Mouse (Mus musculus) splenic B cell, adult 2 months (primary cell): ENCODE results near the gene Tnik.

Experiments
- DNase-seq: peaks from one replicate; pipeline ENCODE4 v3.0.0-alpha.2; 2011; ENCODE audit warnings: low read depth, low spot score
- H3K27me3 ChIP-seq: 2 replicates; pipeline ENCODE4 v1.6.1; 2012; ENCODE audit warnings: mild to moderate bottlenecking, low read length, moderate library complexity, mixed read lengths; ENCODE audit not compliant: control insufficient read depth, poor library complexity, insufficient read depth, severe bottlenecking
- H3K36me3 ChIP-seq: 2 replicates; pipeline ENCODE4 v1.6.1; 2012; ENCODE audit warnings: mild to moderate bottlenecking, low read length, moderate library complexity, mixed read lengths; ENCODE audit not compliant: control insufficient read depth, poor library complexity, insufficient read depth, severe bottlenecking

Tnik gene

GRCm38 (mm10) chr3:28350147-28350801 is 87.3 kb downstream of the Tnik start:
- Histone ChIP-seq H3K36me3 (no peaks in the 10 kb centered on the region), H3K27me3 (no peaks in the 10 kb centered on the region)
- no peak for DNase-seq

GRCm38 (mm10) chr3:28358391-28358790 is 95.4 kb downstream of the Tnik start:
- DNase-seq = no peak
- Histone ChIP-seq H3K36me3 (no peaks in the 10 kb centered on the region), H3K27me3 (no peaks in the 10 kb centered on the region)

- no peaks in the 10 kb centered on the region for H3K36me3 ChIP-seq
- DNase-seq = no peak
- H3K27me3 ChIP-seq = no peaks in the 10 kb centered on the region
Measured at GRCm38 (mm10) chr3:28359138-28359537, 96.1 kb downstream of the Tnik start.

GRCm38 (mm10) chr3:28361056-28361455 is 98.0 kb downstream of the Tnik start:
- Histone ChIP-seq H3K27me3 (no peaks in the 10 kb centered on the region), H3K36me3 (no peaks in the 10 kb centered on the region)
- no peak for DNase-seq

- DNase-seq = no peak
- Histone ChIP-seq H3K27me3 (no peaks in the 10 kb centered on the region), H3K36me3 (no peaks in the 10 kb centered on the region)
Measured at GRCm38 (mm10) chr3:28363441-28364125, 100.6 kb downstream of the Tnik start.

GRCm38 (mm10) chr3:28368746-28369145 is 105.7 kb downstream of the Tnik start:
- no peak for DNase-seq
- H3K36me3 ChIP-seq = no peaks in the 10 kb centered on the region

GRCm38 (mm10) chr3:28369266-28369665 is 106.3 kb downstream of the Tnik start:
- H3K27me3 ChIP-seq = no peaks in the 10 kb centered on the region
- DNase-seq = no peak
- H3K36me3 ChIP-seq = no peaks in the 10 kb centered on the region

More at GRCm38 (mm10) chr3:28368746-28369145, 105.7 kb downstream of the Tnik start:
- H3K27me3 ChIP-seq = no peaks in the 10 kb centered on the region

- no peaks in the 10 kb centered on the region for H3K27me3 ChIP-seq
- no peak for DNase-seq
- no peaks in the 10 kb centered on the region for H3K36me3 ChIP-seq
Measured at GRCm38 (mm10) chr3:28369698-28370097, 106.7 kb downstream of the Tnik start.

GRCm38 (mm10) chr3:28371583-28371982 is 108.6 kb downstream of the Tnik start:
- Histone ChIP-seq H3K36me3 (no peaks in the 10 kb centered on the region), H3K27me3 (no peaks in the 10 kb centered on the region)
- no peak for DNase-seq

- DNase-seq = no peak
- Histone ChIP-seq H3K27me3 (no peaks in the 10 kb centered on the region), H3K36me3 (no peaks in the 10 kb centered on the region)
Measured at GRCm38 (mm10) chr3:28372459-28372858, 109.4 kb downstream of the Tnik start.

GRCm38 (mm10) chr3:28374738-28375510 is 111.9 kb downstream of the Tnik start:
- no peaks in the 10 kb centered on the region for H3K36me3 ChIP-seq
- no peak for DNase-seq
- H3K27me3 ChIP-seq = no peaks in the 10 kb centered on the region

- no peaks in the 10 kb centered on the region for H3K36me3 ChIP-seq
- DNase-seq = no peak
Measured at GRCm38 (mm10) chr3:28380224-28380623, 117.2 kb downstream of the Tnik start.

GRCm38 (mm10) chr3:28383526-28384126 is 120.6 kb downstream of the Tnik start:
- H3K36me3 ChIP-seq = no peaks in the 10 kb centered on the region
- H3K27me3 ChIP-seq = no peaks in the 10 kb centered on the region
- no peak for DNase-seq

More at GRCm38 (mm10) chr3:28380224-28380623, 117.2 kb downstream of the Tnik start:
- no peaks in the 10 kb centered on the region for H3K27me3 ChIP-seq

GRCm38 (mm10) chr3:28385199-28385975 is 122.4 kb downstream of the Tnik start:
- Histone ChIP-seq H3K27me3 (no peaks in the 10 kb centered on the region), H3K36me3 (no peaks in the 10 kb centered on the region)
- DNase-seq = no peak
